Mouse (Mus musculus) midbrain, embryonic 10.5 days (tissue): ENCODE data around the gene Aip. TPM values are rescaled to one million over a fixed set of nuclear protein-coding genes. Genes with fewer than 3 reads are reported as not detected.

Source experiments
- DNase-seq: peaks from one replicate; pipeline ENCODE4 v3.0.0-alpha.2; 2017; ENCODE audit warnings: low spot score
- H3K27ac ChIP-seq: fragments of 300-500 bp; sonication (generic); replicated peaks from 2 replicates; pipeline ENCODE4 v1.5.1; 2016; ENCODE audit warnings: mild to moderate bottlenecking
- H3K27me3 ChIP-seq: fragments of 300-500 bp; sonication (generic); 2 replicates; pipeline ENCODE4 v1.6.1; 2016; ENCODE audit warnings: low read depth, mild to moderate bottlenecking; ENCODE audit not compliant: poor library complexity, severe bottlenecking
- H3K36me3 ChIP-seq: fragments of 300-500 bp; sonication (generic); 2 replicates; pipeline ENCODE4 v1.6.1; 2016; ENCODE audit warnings: mild to moderate bottlenecking, moderate library complexity
- H3K4me1 ChIP-seq: fragments of 300-500 bp; sonication (generic); 2 replicates; pipeline ENCODE4 v1.6.1; 2016
- H3K4me3 ChIP-seq: fragments of 300-500 bp; sonication (generic); 2 replicates; pipeline ENCODE4 v1.5.1; 2016; ENCODE audit warnings: mild to moderate bottlenecking, moderate library complexity
- H3K9me3 ChIP-seq: fragments of 300-500 bp; sonication (generic); replicated peaks from 2 replicates; pipeline ENCODE4 v1.6.1; 2016; ENCODE audit warnings: mild to moderate bottlenecking
- WGBS: fragments of 180-500 bp; shearing (Covaris S2); methylation state at CpG from one replicate; pipeline ENCODE4 v1.1.7; 2016; 5-methylcytosine and 5-hydroxymethylcytosine counted together
- polyA plus RNA-seq: library from polyadenylated mRNA; unstranded; fragments of >200 nt; fragmentation: Nextera tagmentation; extraction: Ambion mirVana; gene quantifications from 2 replicates; pipeline ENCODE4 v1.2.1, GENCODE M21; 2016

The Aip gene
- polyA plus RNA-seq, 1 experiment from 2014 or later: 60.6 TPM

DNA sequence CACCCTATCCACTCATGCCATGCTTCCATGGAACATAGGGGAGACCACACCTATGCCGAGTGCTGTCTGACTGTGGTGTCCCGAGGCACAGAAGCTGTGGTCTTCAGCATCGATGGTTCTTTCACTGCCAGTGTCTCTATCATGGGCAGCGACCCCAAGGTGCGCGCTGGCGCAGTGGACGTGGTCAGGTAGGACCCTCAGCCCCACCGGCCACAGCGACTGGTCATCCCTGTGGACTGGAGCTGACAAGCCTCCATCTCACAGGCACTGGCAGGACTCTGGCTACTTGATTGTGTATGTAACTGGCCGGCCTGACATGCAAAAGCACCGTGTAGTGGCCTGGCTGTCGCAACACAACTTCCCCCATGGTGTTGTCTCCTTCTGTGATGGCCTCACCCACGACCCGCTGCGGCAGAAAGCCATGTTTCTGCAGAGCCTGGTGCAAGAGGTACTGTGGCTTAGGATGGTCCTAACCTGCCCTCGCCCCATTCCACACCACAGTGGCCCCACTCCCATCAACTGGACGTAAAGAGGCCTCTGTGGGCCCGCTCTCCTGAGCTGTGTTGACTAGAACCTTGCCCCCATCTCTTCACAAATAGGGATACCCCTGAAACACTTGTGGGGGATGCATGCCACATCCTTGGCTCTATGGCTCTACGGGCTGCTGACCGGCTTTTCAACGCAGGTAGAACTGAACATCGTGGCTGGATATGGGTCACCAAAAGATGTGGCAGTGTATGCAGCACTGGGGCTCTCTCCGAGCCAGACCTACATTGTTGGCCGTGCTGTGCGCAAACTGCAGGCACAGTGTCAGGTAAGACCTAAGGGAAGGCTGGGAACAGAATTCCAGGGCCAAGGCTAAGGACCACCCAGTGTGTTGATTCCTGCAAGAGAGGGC, 13.3 kb downstream of the Aip start:
- Histone ChIP-seq H3K36me3 (peaks cover 70% of the 10 kb centered on the region), H3K9me3 (no peaks in the 10 kb centered on the region)

DNA sequence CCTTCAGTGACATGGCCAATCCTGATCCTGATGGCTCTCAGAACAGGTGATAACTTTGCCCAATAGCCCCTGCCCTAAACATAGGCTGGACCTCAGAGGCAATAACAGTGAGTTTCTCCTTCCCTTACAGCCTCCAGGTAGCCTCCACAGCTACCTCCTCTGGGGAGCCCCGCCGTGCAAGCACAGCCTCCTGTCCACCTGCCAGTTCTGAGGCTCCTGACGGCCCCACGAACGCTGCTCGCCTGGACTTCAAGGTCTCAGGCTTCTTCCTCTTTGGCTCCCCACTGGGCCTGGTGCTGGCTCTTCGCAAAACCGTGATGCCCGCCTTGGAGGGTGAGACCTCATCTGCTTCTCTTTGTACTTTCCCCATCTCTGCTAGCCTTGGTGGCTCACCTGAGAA, 17.1 kb downstream of the Aip start:
- Histone ChIP-seq H3K27me3 (peaks cover under 1% of the 10 kb centered on the region; the same call in 1 of the 2 replicates), H3K9me3 (no peaks in the 10 kb centered on the region; the same call in 1 of the 2 replicates), H3K4me3 (no peak overlapping the region), H3K4me1 (no peaks in the 10 kb centered on the region), H3K36me3 (peaks cover 45% of the 10 kb centered on the region), H3K27ac (no peak overlapping the region)
- no peak for DNase-seq
- WGBS: 89% methylated on average over 9 of the region's 9 CpGs

More for the DNA sequence above, 13.3 kb downstream of the Aip start:
- WGBS: 94% methylated on average over 26 of the region's 26 CpGs
- DNase-seq: no peak
- H3K27ac ChIP-seq: no peak overlapping the region
- H3K4me1 ChIP-seq: no peaks in the 10 kb centered on the region
- H3K27me3 ChIP-seq: no peaks in the 10 kb centered on the region
- H3K4me3 ChIP-seq: no peak overlapping the region

DNA sequence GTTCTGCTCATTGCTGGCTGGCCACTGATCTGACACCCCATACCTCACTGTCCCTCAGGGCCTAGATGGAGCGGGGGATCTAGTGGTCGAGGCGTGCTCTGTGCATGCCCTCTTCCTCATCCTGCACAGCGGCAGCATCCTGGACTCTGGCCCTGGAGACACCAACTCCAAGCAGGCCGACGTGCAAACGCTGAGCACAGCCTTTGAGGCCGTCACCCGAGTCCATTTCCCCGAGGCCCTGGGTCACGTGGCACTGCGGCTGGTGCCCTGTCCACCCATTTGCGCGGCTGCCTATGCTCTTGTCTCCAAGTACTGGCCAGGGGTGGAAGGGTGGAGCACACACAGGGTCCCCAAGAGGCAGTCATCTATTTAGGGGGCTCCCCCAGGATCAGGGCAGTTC, 19.0 kb downstream of the Aip start:
- H3K9me3 ChIP-seq: no peaks in the 10 kb centered on the region; the same call in 1 of the 2 replicates
- no peak overlapping the region for H3K27ac ChIP-seq
- H3K4me3 ChIP-seq: no peak overlapping the region
- 95% methylated on average over 14 of the region's 14 CpGs for WGBS
- H3K4me1 ChIP-seq: peaks cover 4% of the 10 kb centered on the region
- DNase-seq: no peak
- peaks cover 19% of the 10 kb centered on the region for H3K27me3 ChIP-seq
- H3K36me3 ChIP-seq: peaks cover 32% of the 10 kb centered on the region

DNA sequence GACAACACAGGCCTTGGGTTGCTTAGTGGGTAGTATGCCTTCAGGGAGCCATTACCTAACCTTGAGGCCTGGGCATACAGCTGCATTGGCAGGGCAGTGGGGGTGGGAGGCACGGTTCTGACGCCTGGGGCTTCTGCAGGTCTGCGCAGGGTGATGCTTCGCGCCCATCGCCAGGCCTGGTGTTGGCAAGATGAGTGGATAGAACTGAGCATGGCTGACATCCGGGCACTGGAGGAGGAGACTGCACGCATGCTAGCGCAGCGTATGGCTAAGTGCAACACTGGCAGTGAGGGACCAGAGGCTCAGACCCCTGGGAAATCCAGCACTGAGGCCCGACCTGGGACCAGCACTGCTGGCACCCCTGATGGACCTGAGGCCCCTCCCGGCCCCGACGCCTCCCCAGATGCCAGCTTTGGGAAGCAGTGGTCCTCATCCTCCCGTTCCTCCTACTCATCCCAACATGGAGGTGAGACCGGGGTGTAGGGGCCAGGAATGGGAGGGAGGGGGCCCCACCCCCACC, 20.9 kb downstream of the Aip start:
- DNase-seq: no peak
- H3K9me3 ChIP-seq: no peaks in the 10 kb centered on the region; the same call in 1 of the 2 replicates
- H3K27ac ChIP-seq: no peak overlapping the region
- H3K4me3 ChIP-seq: no peak overlapping the region
- 92% methylated on average over 16 of the region's 16 CpGs for WGBS
- peaks cover 21% of the 10 kb centered on the region for H3K36me3 ChIP-seq
- peaks cover 24% of the 10 kb centered on the region for H3K4me1 ChIP-seq
- H3K27me3 ChIP-seq: peaks cover 38% of the 10 kb centered on the region

DNA sequence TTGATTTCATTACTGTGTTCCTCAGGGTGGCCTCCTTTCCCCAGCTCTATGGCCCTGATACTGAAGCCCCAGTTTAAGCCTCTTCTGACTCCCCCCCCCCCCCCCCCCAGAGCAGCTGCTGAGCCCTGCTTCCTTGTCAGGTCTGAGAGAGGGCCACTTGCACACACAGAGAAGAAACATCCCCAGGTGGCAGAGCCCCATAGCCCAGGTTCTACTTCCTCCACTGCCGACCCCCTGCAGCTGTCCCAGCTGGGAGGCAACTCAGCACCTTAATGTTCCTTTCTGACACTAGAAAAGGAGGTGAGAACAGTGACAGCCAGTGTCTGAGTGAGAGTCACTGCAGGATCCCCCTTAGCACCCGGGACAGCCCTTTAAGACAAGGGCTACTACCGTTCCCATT, 21.9 kb downstream of the Aip start:
- peaks cover 33% of the 10 kb centered on the region for H3K4me1 ChIP-seq
- no peak overlapping the region for H3K27ac ChIP-seq
- WGBS: 85% methylated on average over 3 of the region's 3 CpGs
- H3K27me3 ChIP-seq: peaks cover 46% of the 10 kb centered on the region
- no peak overlapping the region for H3K4me3 ChIP-seq
- H3K36me3 ChIP-seq: peaks cover 21% of the 10 kb centered on the region
- H3K9me3 ChIP-seq: no peaks in the 10 kb centered on the region; the same call in 1 of the 2 replicates
- no peak for DNase-seq

DNA sequence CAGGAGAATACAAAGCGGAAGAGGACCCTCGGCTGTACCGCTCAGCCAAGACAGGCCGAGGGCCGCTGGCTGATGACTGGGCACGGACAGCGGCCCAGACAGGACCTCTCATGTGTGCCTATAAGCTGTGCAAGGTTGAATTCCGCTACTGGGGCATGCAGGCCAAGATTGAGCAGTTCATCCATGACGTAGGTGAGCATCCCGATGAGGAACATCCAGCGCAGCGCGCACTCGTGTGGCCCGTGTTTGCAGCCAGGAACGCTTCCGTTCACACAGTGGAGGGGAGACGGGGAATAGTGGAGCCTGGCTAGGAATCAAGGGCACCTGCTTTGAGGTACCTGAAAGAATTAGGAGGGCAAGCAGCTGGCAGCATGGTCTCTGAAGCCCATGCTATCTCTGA, 22.4 kb downstream of the Aip start:
- H3K27me3 ChIP-seq: peaks cover 46% of the 10 kb centered on the region
- peaks cover 38% of the 10 kb centered on the region for H3K4me1 ChIP-seq
- peaks cover 21% of the 10 kb centered on the region for H3K36me3 ChIP-seq
- H3K27ac ChIP-seq: no peak overlapping the region
- WGBS: 93% methylated on average over 18 of the region's 18 CpGs
- no peak overlapping the region for H3K4me3 ChIP-seq
- H3K9me3 ChIP-seq: no peaks in the 10 kb centered on the region; the same call in 1 of the 2 replicates
- no peak for DNase-seq

DNA sequence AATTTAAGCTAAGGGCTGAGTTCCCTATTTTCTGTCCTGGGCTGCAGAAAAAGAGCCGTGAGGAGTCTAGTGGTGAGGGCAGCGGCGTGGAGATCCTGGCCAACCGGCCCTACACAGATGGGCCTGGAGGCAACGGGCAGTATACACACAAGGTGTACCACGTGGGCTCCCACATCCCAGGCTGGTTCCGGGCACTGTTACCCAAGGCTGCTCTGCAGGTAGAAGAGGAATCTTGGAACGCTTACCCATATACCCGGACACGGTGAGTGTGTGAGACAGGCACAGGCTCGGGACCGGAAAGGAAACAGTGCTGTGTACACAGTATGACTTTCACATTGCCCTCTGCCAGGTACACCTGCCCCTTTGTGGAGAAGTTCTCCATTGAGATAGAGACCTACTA, 23.0 kb downstream of the Aip start:
- peaks cover 45% of the 10 kb centered on the region for H3K4me1 ChIP-seq
- no peak for DNase-seq
- peaks cover 20% of the 10 kb centered on the region for H3K36me3 ChIP-seq
- H3K4me3 ChIP-seq: no peak overlapping the region
- H3K27me3 ChIP-seq: peaks cover 46% of the 10 kb centered on the region
- no peak overlapping the region for H3K27ac ChIP-seq
- no peaks in the 10 kb centered on the region; the same call in 1 of the 2 replicates for H3K9me3 ChIP-seq
- WGBS: 93% methylated on average over 12 of the region's 12 CpGs

DNA sequence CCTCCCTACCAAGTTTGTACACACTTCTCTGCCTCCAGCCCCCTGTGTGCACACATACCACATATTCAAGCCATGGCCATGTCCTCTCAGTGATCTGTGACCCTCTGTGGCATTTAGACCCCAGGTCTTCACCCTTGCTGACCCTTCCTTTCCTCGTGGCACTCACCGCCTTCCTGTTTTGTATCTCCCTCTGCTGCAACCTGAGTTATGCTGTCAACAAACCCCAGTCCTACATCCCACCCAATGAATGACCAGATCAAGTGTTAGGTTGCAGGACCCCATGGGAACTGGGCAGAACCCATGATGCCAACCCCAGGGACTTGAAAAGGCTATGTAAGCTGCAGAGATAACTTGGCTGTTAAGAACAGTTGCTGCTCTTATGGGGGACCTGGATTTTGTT, 23.6 kb downstream of the Aip start:
- H3K4me3 ChIP-seq: peak overlapping the region; percentile 70; the same call in 1 of the 2 replicates

DNA sequence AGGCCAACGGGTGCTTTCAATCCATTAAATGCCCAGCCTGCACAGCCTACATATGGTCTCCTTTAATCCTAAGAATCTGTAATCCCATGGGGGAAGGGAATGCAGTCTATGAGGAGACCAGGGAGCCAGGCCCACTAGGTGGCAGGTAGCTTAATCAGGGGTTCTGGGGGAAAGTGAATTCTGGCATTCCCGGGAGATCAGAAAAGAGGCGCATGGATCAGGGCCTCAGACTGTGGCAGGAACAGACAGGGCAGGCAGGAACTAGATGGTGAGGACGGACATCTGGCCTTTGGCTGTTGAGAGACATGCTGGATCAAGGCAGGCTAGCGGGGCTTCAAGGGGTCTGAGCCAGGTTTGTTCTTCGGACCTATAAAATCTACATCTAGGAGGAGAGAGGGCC, 24.2 kb downstream of the Aip start:
- WGBS: 55% methylated on average over 6 of the region's 6 CpGs
- peaks cover 19% of the 10 kb centered on the region for H3K36me3 ChIP-seq
- DNase-seq: no peak
- H3K27ac ChIP-seq: peak overlapping the region; percentile 78
- H3K27me3 ChIP-seq: peaks cover 46% of the 10 kb centered on the region
- no peaks in the 10 kb centered on the region; the same call in 1 of the 2 replicates for H3K9me3 ChIP-seq
- peak overlapping the region; percentile 70 for H3K4me3 ChIP-seq
- peaks cover 53% of the 10 kb centered on the region for H3K4me1 ChIP-seq

More for the DNA sequence above, 23.6 kb downstream of the Aip start:
- 82% methylated on average over 2 of the region's 2 CpGs for WGBS
- peaks cover 46% of the 10 kb centered on the region for H3K27me3 ChIP-seq
- no peak overlapping the region for H3K27ac ChIP-seq
- peaks cover 50% of the 10 kb centered on the region for H3K4me1 ChIP-seq
- H3K9me3 ChIP-seq: no peaks in the 10 kb centered on the region; the same call in 1 of the 2 replicates
- DNase-seq: no peak
- H3K36me3 ChIP-seq: peaks cover 19% of the 10 kb centered on the region

DNA sequence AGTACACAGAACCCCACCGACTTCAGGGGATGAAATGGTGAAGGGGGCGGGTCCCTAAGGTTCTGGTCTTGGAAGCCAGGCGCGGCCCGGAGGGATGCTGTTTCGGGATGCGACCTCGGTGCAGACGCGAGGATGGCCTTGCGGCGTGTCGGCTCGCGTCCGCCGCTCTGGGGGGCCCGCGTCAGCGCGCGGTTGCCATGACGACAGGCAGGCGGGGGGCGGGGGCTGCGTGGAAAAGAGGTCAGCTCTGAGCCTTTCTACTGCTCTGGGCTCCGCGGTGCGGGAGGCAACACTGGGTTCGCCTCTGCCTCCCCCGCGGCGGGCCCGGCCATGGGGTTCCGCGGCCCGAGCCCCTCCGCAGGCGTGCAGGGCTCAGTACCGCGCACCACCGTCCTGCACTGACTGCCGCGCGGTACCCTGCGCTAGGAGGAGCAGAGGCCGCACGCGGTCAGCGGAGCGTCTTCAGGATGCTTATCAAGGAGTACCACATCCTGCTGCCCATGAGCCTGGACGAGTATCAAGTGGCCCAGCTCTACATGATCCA, 24.9 kb downstream of the Aip start:
- peaks cover 60% of the 10 kb centered on the region for H3K4me1 ChIP-seq
- under 1% methylated on average over 52 of the region's 52 CpGs for WGBS

DNA sequence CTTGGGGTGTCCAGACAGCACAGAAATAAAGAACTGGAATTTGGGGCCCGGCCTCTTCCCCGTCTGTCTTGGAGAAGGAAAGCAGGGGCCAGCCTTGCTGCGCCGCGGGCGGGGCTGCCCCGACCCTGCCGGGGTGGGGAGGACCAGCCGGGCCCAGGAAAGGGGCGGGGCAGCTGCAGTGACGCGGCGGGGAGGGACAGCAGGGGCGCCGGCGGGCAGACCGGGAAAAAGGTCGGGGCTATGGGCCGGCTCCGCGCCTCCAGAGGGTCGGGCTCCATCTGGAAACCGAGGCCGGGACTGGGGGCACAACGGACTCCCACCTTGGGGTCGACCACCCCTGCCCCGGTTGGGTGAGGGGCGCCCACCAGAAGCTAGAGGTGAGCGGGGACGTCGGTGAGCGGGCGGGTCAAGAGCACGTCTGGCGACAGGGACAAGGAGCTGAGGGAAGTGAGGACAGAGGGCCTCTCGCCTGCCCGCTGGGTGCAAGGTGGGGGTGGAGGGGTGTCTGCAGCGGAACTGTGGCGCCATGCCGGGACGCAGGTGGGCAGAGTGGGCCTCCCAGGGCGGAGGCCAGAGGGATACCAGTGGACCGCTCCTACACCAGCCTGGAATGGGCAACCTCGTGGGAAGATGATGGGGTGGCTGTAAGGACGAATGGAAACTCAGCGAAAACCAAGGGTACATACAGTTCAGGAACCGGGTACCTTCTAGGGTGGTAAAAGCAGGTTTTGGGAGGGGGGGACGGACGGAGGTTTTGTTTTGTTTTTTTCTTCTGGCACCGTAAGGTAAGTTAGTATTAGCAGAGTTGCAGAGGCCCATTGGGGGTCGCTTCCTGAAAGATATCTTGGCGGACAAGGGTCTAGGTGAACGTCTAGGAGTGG, 25.6 kb downstream of the Aip start, which contains the start of gene Pitpnm1:
TSS of gene Pitpnm1 (plus strand) at position 162 of the 881 bp plus-strand sequence.
- DNase-seq: peak; percentile 64

More for the DNA sequence above, 24.9 kb downstream of the Aip start:
- peak overlapping the region; percentile 70 for H3K4me3 ChIP-seq
- peaks cover 19% of the 10 kb centered on the region for H3K36me3 ChIP-seq
- H3K27me3 ChIP-seq: peaks cover 46% of the 10 kb centered on the region
- peak; percentile 72 for DNase-seq
- H3K27ac ChIP-seq: peak overlapping the region; percentile 78
- no peaks in the 10 kb centered on the region; the same call in 1 of the 2 replicates for H3K9me3 ChIP-seq

DNA sequence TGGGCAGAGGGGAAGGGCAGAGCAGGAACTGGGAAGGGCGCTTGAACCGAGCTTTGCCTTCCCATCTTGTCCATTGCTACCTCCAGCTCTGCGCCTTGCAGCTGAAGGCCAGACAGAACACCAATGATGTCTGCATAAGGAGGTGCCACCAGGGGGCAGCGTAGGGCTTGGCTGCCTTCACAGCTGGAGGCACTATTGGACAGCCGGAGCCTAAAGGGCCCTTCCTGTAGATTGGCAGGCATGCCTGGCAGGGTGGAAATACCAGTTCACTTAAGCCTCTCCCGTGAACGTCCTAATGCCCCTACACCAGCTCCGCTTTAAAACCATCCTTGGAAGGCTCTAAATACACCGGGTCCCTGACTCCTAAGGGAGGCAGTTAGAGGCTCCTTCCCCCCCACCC, 26.6 kb downstream of the Aip start:
- H3K27ac ChIP-seq: no peak overlapping the region
- peak overlapping the region; percentile 70 for H3K4me3 ChIP-seq
- WGBS: 11% methylated on average over 9 of the region's 9 CpGs
- peaks cover 5% of the 10 kb centered on the region; the same call in 1 of the 2 replicates for H3K36me3 ChIP-seq
- DNase-seq: peak; percentile 87
- H3K9me3 ChIP-seq: no peaks in the 10 kb centered on the region; the same call in 1 of the 2 replicates
- peaks cover 46% of the 10 kb centered on the region for H3K27me3 ChIP-seq
- peaks cover 60% of the 10 kb centered on the region for H3K4me1 ChIP-seq

More for the DNA sequence above, 25.6 kb downstream of the Aip start, which contains the start of gene Pitpnm1:
- Histone ChIP-seq H3K27ac (peak within 1 kb of the TSS; percentile 78), H3K4me3 (peak within 1 kb of the TSS; percentile 70), H3K4me1 (peaks cover 60% of the 10 kb centered on the region), H3K36me3 (peaks cover 12% of the 10 kb centered on the region), H3K9me3 (no peaks in the 10 kb centered on the region; the same call in 1 of the 2 replicates), H3K27me3 (peaks cover 46% of the 10 kb centered on the region)
- under 1% methylated on average over 53 of the region's 53 CpGs for WGBS
